In the genomic region with DNA sequence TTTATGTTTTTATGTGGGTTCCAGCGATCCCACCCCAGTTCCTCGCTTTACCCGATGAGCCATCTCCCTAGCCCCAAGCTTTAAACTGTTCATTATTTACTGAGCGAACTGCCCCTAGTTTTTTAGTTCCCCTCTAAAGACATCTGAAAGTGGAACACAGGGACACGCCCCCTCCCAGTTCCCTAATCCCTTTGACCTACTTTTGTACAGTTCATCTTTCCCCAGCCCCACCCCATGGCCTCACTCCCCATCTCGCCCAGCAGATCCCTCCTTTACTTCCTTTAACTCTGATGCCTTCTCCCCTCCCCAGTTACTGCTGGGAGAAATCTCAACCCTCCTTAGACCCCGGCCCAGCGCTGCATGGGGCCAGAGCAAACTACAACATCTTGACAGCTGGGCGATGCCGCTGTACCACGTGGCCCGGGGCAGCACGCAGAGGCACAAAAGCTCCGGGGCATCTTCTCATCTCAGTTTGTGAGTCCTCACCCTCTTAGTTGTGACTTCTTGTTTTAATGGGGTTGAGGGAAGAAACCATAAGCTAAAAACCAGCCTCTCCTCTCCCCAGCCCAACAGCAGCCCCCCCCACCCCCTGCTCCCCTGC, we compare ENCODE assay signal across 13 mouse cellular contexts. TPM values are rescaled to one million over a fixed set of nuclear protein-coding genes. Genes with fewer than 3 reads are reported as not detected.
DNase-seq lines count a peak whose midpoint lies in the region; ATAC-seq and TF ChIP-seq lines count a peak whose summit lies in the region.
"Had no signal": no experiment of that assay in that cellular context is flagged by ENCODE, and none has a peak within 500 bp of the region (broad histone marks: within the 10 kb centered on the region; RNA-seq: fewer than 3 reads in every experiment).

No protein-coding gene starts in this region.

- 66% methylated on average over 14 of the region's 14 CpGs for WGBS in liver, adult 2 months
- WGBS in intestine, embryonic 16.5 days: 46% methylated on average over 14 of the region's 14 CpGs
- 61% methylated on average over 14 of the region's 14 CpGs for WGBS in kidney, adult 2 months

- no peak overlapping the region; the same call in 1 of the 2 replicates for H3K4me3 ChIP-seq in liver, adult 2 months (ENCODE audit: insufficient read depth, low read depth, low read length)
- H3K4me3 ChIP-seq in intestine, embryonic 16.5 days (ENCODE audit: low read length): no peak overlapping the region
- no peak overlapping the region for H3K4me3 ChIP-seq in kidney, adult 2 months (ENCODE audit: insufficient read depth, low read depth, low read length)
- H3K4me3 ChIP-seq: embryonic facial prominence, embryonic 12.5 days; forebrain, embryonic 15.5 days; heart, embryonic 12.5 days had no signal

- no peaks in the 10 kb centered on the region for H3K36me3 ChIP-seq in liver, adult 2 months (ENCODE audit: control insufficient read depth, insufficient read depth, low read length)
- H3K36me3 ChIP-seq in intestine, embryonic 16.5 days (ENCODE audit: control insufficient read depth, insufficient read depth, low read length): no peaks in the 10 kb centered on the region
- no peaks in the 10 kb centered on the region for H3K36me3 ChIP-seq in kidney, adult 2 months (ENCODE audit: control insufficient read depth, insufficient read depth, low read length)
- H3K36me3 ChIP-seq: embryonic facial prominence, embryonic 12.5 days; forebrain, embryonic 15.5 days; heart, embryonic 12.5 days had no signal

- H3K79me2 ChIP-seq in liver, adult 2 months (ENCODE audit: control insufficient read depth, insufficient read depth, low read length): no peaks in the 10 kb centered on the region

- TF ChIP-seq CTCF in liver, adult 2 months (IDR thresholded peaks at IDR 0.05; ENCODE audit: low read depth, low read length): no peak
- no peak for TF ChIP-seq CTCF in kidney, adult 2 months (conservative IDR thresholded peaks at IDR 0.05; ENCODE audit: insufficient read depth, insufficient read length, low read depth, low read length)

- no peak for TF ChIP-seq POLR2A in liver, adult 2 months (IDR thresholded peaks at IDR 0.05; ENCODE audit: extremely low read depth, insufficient read depth, low read length)
- TF ChIP-seq POLR2A in kidney, adult 2 months (IDR thresholded peaks at IDR 0.05; ENCODE audit: low read depth, low read length): no peak

- DNase-seq in liver, adult 2 months (ENCODE audit: extremely low read depth, low read depth, low spot score): peak; percentile 40
- DNase-seq in liver (no peak), MEL-GATA-1-ER (ENCODE audit: extremely low read depth, low read depth) (peak; percentile 46)
- DNase-seq in kidney, adult 2 months: no peak
- no peak for DNase-seq in adrenal gland, adult (ENCODE audit: inconsistent age in 2 of 2, low spot score in 1 of 2)
- DNase-seq: cerebellum, adult 8-10 months had no signal

- H3K9ac ChIP-seq in liver, adult 2 months (ENCODE audit: low read depth, low read length): no peak overlapping the region
- no peak overlapping the region for H3K9ac ChIP-seq in intestine, embryonic 16.5 days (ENCODE audit: low read depth, low read length)
- H3K9ac ChIP-seq: embryonic facial prominence, embryonic 12.5 days; forebrain, embryonic 15.5 days; heart, embryonic 12.5 days; hindbrain, embryonic 14.5 days had no signal

- no peaks in the 10 kb centered on the region for H3K4me1 ChIP-seq in liver, adult 2 months (ENCODE audit: control insufficient read depth, insufficient read depth, low read length)
- H3K4me1 ChIP-seq in intestine, embryonic 16.5 days (ENCODE audit: control insufficient read depth, insufficient read depth, low read length): peaks cover 11% of the 10 kb centered on the region
- 0 out of 2 replicates have a peak, but pooled peaks cover 4% of the 10 kb centered on the region for H3K4me1 ChIP-seq in kidney, adult 2 months (ENCODE audit: control insufficient read depth, insufficient read depth, low read length)
- H3K4me1 ChIP-seq: heart, embryonic 12.5 days had no signal

- 0 out of 2 replicates have a peak overlapping the region, but pooled peaks have one; percentile 19 for H3K4me2 ChIP-seq in intestine, embryonic 16.5 days (ENCODE audit: low read depth, low read length)
- H3K4me2 ChIP-seq: embryonic facial prominence, embryonic 12.5 days; forebrain, embryonic 15.5 days; heart, embryonic 12.5 days; hindbrain, embryonic 14.5 days had no signal

- H3K27me3 ChIP-seq in liver, adult 2 months (ENCODE audit: control insufficient read depth, insufficient read depth, low read length): no peaks in the 10 kb centered on the region
- H3K27me3 ChIP-seq in intestine, embryonic 16.5 days (replicated peaks; ENCODE audit: control insufficient read depth, insufficient read depth, low read length): no peaks in the 10 kb centered on the region
- H3K27me3 ChIP-seq in kidney, adult 2 months (replicated peaks; ENCODE audit: control insufficient read depth, insufficient read depth, low read length): no peaks in the 10 kb centered on the region
- H3K27me3 ChIP-seq: embryonic facial prominence, embryonic 12.5 days; forebrain, embryonic 15.5 days had no signal

- H3K9me3 ChIP-seq in intestine, embryonic 16.5 days (ENCODE audit: control insufficient read depth, low read length): no peaks in the 10 kb centered on the region
- H3K9me3 ChIP-seq: embryonic facial prominence, embryonic 12.5 days; forebrain, embryonic 15.5 days; heart, embryonic 12.5 days had no signal

- ATAC-seq in intestine, embryonic 16.5 days: peak; percentile 34; the same call in 1 of the 2 replicates
- 0 out of 2 replicates have a peak, but pooled peaks have one; percentile 28 for ATAC-seq in neutrophil, adult 5-6 weeks (ENCODE audit: extremely low read depth, insufficient number of reproducible peaks, low FRiP score, poor library complexity, severe bottlenecking)
- ATAC-seq: forebrain, embryonic 15.5 days had no signal

- no peak overlapping the region for H3K27ac ChIP-seq in liver, adult 2 months (replicated peaks; ENCODE audit: insufficient read depth, low read depth, low read length)
- H3K27ac ChIP-seq in intestine, embryonic 16.5 days (ENCODE audit: low read length): peak overlapping the region; percentile 79
- H3K27ac ChIP-seq in kidney, adult 2 months (ENCODE audit: insufficient read depth, low read depth, low read length): no peak overlapping the region
- H3K27ac ChIP-seq: embryonic facial prominence, embryonic 12.5 days; forebrain, embryonic 15.5 days; hindbrain, embryonic 14.5 days had no signal

RNA-seq across cellular contexts. Expression of gene Elmo2, which starts 6.4 kb away (rescaled TPM):
- total RNA-seq in liver, adult 2 months (2014; rRNA removed): 5.2 and 7.0 TPM in 2 replicates
- polyA plus RNA-seq in liver, adult 2 months (2012; rRNA removed): 10.9 and 17.5 TPM in 2 replicates
- polyA plus RNA-seq in intestine, embryonic 16.5 days (2015; fragmentation: Nextera tagmentation; extraction: Ambion mirVana): 63.5 and 67.2 TPM in 2 replicates
- total RNA-seq in neutrophil, adult 5-6 weeks (2017): 23.8 and 26.0 TPM in 2 replicates
- polyA plus RNA-seq in kidney, adult 2 months (2012; rRNA removed): 56.3 and 59.9 TPM in 2 replicates

RNA-seq across cellular contexts. Expression of gene Zfp663, which starts 35.8 kb away (rescaled TPM):
- total RNA-seq in liver, adult 2 months (2014; rRNA removed): not detected in 2 replicates
- not detected in 2 replicates for polyA plus RNA-seq in liver, adult 2 months (2012; rRNA removed)
- 0.45 and 0.64 TPM in 2 replicates for polyA plus RNA-seq in intestine, embryonic 16.5 days (2015; fragmentation: Nextera tagmentation; extraction: Ambion mirVana)
- not detected in 2 replicates for total RNA-seq in neutrophil, adult 5-6 weeks (2017)
- polyA plus RNA-seq in kidney, adult 2 months (2012; rRNA removed): not detected in 2 replicates
- total RNA-seq: megakaryocyte-erythroid progenitor cell, adult 5-6 weeks had no signal
- polyA plus RNA-seq: heart, embryonic 12.5 days had no signal

RNA-seq across cellular contexts. Expression of gene Slc35c2, which starts 45.0 kb away (rescaled TPM):
- 13.5 and 17.2 TPM in 2 replicates for total RNA-seq in liver, adult 2 months (2014; rRNA removed)
- polyA plus RNA-seq in liver, adult 2 months (2012; rRNA removed): 42.4 and 52.1 TPM in 2 replicates
- 135 and 154 TPM in 2 replicates for polyA plus RNA-seq in intestine, embryonic 16.5 days (2015; fragmentation: Nextera tagmentation; extraction: Ambion mirVana)
- 38.2 and 45.3 TPM in 2 replicates for total RNA-seq in neutrophil, adult 5-6 weeks (2017)
- 64.1 and 69.8 TPM in 2 replicates for polyA plus RNA-seq in kidney, adult 2 months (2012; rRNA removed)

RNA-seq across cellular contexts. Expression of gene Zfp334, which starts 55.3 kb away (rescaled TPM):
- 0.65 and 0.74 TPM in 2 replicates for total RNA-seq in liver, adult 2 months (2014; rRNA removed)
- polyA plus RNA-seq in liver, adult 2 months (2012; rRNA removed): 0.46 and 0.50 TPM in 2 replicates
- polyA plus RNA-seq in intestine, embryonic 16.5 days (2015; fragmentation: Nextera tagmentation; extraction: Ambion mirVana): 3.6 TPM in 2 replicates
- not detected in 2 replicates for total RNA-seq in neutrophil, adult 5-6 weeks (2017)
- 1.1 and 1.2 TPM in 2 replicates for polyA plus RNA-seq in kidney, adult 2 months (2012; rRNA removed)
- total RNA-seq: megakaryocyte-erythroid progenitor cell, adult 5-6 weeks had no signal

Comparison
In these comparisons a context has a peak if more than half of its experiments do, and no peak if none do; other contexts are left out.
1. DNase-seq: peak in liver, adult 2 months (single experiment) and MEL-GATA-1-ER (single experiment); none in liver (single experiment), kidney, adult 2 months (single experiment) and adrenal gland, adult (0 of 2).